Mouse (Mus musculus): ENCODE results near the gene Orc5. TPM values are rescaled to one million over a fixed set of nuclear protein-coding genes. Genes with fewer than 3 reads are reported as not detected.

Gene Orc5
- polyA plus RNA-seq, 2 experiments: 12.8 to 55.8 TPM

DNA sequence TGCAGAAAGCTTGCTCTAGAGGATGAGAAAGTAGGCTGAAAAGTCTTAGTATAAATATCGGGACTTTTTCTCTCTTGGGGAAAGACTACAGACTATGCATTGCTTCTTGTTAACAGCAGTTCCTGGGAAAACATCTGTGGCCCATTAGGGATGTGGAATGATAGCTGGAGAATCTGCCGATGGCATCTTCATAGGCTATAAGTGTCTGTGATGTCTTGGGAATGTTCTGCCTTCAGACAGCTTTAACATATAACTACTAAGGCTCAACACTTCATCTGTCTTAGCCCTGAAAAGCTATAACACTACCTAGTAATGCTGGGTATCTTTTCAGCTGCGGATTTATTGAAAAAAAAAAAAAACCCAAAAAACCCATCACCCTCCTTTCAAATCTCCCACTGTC lies 27.8 kb upstream of the Orc5 start:
- H3K27ac ChIP-seq: no peak overlapping the region
- DNase-seq (ENCODE audit: low read depth in 3 of 3, low spot score in 3 of 3) (no peak), ATAC-seq (ENCODE audit: insufficient read depth) (no peak)
- no peak overlapping the region for H3K4me2 ChIP-seq (ENCODE audit: low read depth)
- H3K27me3 ChIP-seq (ENCODE audit: control insufficient read depth, insufficient read depth, low read length): no peaks in the 10 kb centered on the region
- no peaks in the 10 kb centered on the region for H3K9me3 ChIP-seq (ENCODE audit: control insufficient read depth, low read length)
- no peak overlapping the region for H3K9ac ChIP-seq (replicated peaks)
- H3K36me3 ChIP-seq (replicated peaks; ENCODE audit: control insufficient read depth, insufficient read depth, low read depth): no peaks in the 10 kb centered on the region
- H3K4me1 ChIP-seq (replicated peaks; ENCODE audit: control insufficient read depth in 2 of 2, insufficient read depth in 2 of 2, low read length in 1 of 2): no peaks in the 10 kb centered on the region
- H3K4me3 ChIP-seq (ENCODE audit: insufficient read depth in 1 of 2, low read depth in 2 of 2, low read length in 2 of 2): no peak overlapping the region
- TF ChIP-seq CTCF (IDR thresholded peaks at IDR 0.05; ENCODE audit: low read depth): no peak
- TF ChIP-seq EP300 (IDR thresholded peaks at IDR 0.05; ENCODE audit: low read depth): no peak
- WGBS (ENCODE audit: insufficient replicate concordance): 62% methylated on average over 3 of the region's 3 CpGs

DNA sequence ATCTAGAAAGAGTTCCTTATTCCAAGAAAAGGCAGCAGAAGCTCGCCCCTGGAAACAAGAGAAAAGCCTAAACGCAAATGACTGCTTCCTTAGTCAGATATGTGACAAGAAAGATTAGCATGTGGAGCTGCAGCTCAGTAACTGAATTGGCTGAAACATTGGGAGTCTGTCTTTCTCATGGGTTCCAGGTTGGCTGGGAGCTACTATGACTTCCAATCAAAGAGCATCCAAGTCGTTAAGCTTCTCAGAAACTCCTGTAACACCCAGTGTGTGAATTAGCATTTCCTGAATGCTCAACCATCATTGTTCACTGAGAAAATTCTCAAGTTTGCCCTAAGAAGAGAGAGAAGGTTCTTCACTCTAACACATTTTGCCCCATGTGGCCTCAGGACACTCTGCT lies 24.5 kb upstream of the Orc5 start:
- Histone ChIP-seq H3K4me1 (replicated peaks; ENCODE audit: control insufficient read depth in 2 of 2, insufficient read depth in 2 of 2, low read length in 1 of 2) (no peaks in the 10 kb centered on the region), H3K4me2 (ENCODE audit: low read depth) (no peak overlapping the region), H3K9me3 (ENCODE audit: control insufficient read depth, low read length) (no peaks in the 10 kb centered on the region), H3K27ac (no peak overlapping the region), H3K27me3 (ENCODE audit: control insufficient read depth, insufficient read depth, low read length) (no peaks in the 10 kb centered on the region), H3K36me3 (replicated peaks; ENCODE audit: control insufficient read depth, insufficient read depth, low read depth) (no peaks in the 10 kb centered on the region), H3K4me3 (ENCODE audit: insufficient read depth in 1 of 2, low read depth in 2 of 2, low read length in 2 of 2) (no peak overlapping the region), H3K9ac (replicated peaks) (no peak overlapping the region)
- TF ChIP-seq CTCF (IDR thresholded peaks at IDR 0.05; ENCODE audit: low read depth): no peak
- TF ChIP-seq EP300 (IDR thresholded peaks at IDR 0.05; ENCODE audit: low read depth): no peak
- 33% methylated on average over 3 of the region's 3 CpGs for WGBS (ENCODE audit: insufficient replicate concordance)
- DNase-seq (ENCODE audit: low read depth in 3 of 3, low spot score in 3 of 3): no peak
- no peak for ATAC-seq (ENCODE audit: insufficient read depth)

DNA sequence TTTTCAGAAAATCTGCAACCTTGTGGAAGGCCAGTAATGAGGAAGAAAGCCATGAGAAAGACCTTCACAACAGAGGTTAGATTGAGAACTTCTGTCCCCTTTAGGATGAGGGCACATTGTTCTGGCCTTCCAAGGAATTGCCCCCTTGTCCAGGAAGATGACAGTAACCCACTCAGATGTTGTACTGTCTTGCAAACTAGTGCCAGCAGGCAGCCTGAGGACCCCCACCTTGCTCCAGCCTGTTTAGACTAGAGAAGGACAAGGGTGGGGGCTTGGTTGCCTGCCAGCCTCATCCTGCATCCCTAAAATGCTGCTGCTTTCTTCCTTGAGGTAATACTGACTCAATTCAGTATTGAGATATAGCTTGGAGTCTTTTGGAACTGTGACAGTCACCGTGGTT lies 23.9 kb upstream of the Orc5 start:
- H3K36me3 ChIP-seq (replicated peaks; ENCODE audit: control insufficient read depth, insufficient read depth, low read depth): no peaks in the 10 kb centered on the region
- no peaks in the 10 kb centered on the region for H3K27me3 ChIP-seq (ENCODE audit: control insufficient read depth, insufficient read depth, low read length)
- no peaks in the 10 kb centered on the region for H3K9me3 ChIP-seq (ENCODE audit: control insufficient read depth, low read length)
- TF ChIP-seq CTCF (IDR thresholded peaks at IDR 0.05; ENCODE audit: low read depth) (no peak), EP300 (IDR thresholded peaks at IDR 0.05; ENCODE audit: low read depth) (no peak)
- 23% methylated on average over 1 of the region's 1 CpGs for WGBS (ENCODE audit: insufficient replicate concordance)
- ATAC-seq (ENCODE audit: insufficient read depth) (no peak), DNase-seq (ENCODE audit: low read depth in 3 of 3, low spot score in 3 of 3) (no peak)
- H3K27ac ChIP-seq: no peak overlapping the region
- H3K9ac ChIP-seq (replicated peaks): no peak overlapping the region
- no peak overlapping the region for H3K4me2 ChIP-seq (ENCODE audit: low read depth)
- no peak overlapping the region for H3K4me3 ChIP-seq (ENCODE audit: insufficient read depth in 1 of 2, low read depth in 2 of 2, low read length in 2 of 2)
- H3K4me1 ChIP-seq (replicated peaks; ENCODE audit: control insufficient read depth in 2 of 2, insufficient read depth in 2 of 2, low read length in 1 of 2): no peaks in the 10 kb centered on the region

DNA sequence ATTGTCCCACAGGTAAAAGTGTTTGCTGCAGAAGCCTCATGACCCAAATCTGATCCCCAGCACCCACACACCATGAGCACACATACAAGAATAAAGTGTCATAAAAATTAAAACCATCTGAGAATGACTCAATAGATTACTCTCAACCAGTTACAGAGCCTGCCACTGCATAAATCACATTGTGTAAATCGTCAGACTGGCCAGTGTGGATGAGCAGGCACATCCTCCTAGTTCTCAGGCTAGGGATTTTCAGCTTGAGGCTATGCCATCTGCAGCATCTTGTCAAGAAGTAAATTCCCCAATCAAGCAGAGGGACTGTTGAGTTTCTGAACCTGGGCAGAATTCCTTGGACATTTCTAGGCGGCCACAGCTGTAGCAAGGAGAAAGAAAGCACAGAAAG lies 23.5 kb upstream of the Orc5 start:
- 41% methylated on average over 2 of the region's 2 CpGs for WGBS (ENCODE audit: insufficient replicate concordance)
- no peak for ATAC-seq (ENCODE audit: insufficient read depth)
- H3K9ac ChIP-seq (replicated peaks): no peak overlapping the region
- no peak for DNase-seq (ENCODE audit: low read depth in 3 of 3, low spot score in 3 of 3)
- H3K36me3 ChIP-seq (replicated peaks; ENCODE audit: control insufficient read depth, insufficient read depth, low read depth): no peaks in the 10 kb centered on the region
- no peaks in the 10 kb centered on the region for H3K27me3 ChIP-seq (ENCODE audit: control insufficient read depth, insufficient read depth, low read length)
- no peaks in the 10 kb centered on the region for H3K4me1 ChIP-seq (replicated peaks; ENCODE audit: control insufficient read depth in 2 of 2, insufficient read depth in 2 of 2, low read length in 1 of 2)
- TF ChIP-seq EP300 (IDR thresholded peaks at IDR 0.05; ENCODE audit: low read depth) (no peak), CTCF (IDR thresholded peaks at IDR 0.05; ENCODE audit: low read depth) (no peak)
- no peak overlapping the region for H3K4me3 ChIP-seq (ENCODE audit: insufficient read depth in 1 of 2, low read depth in 2 of 2, low read length in 2 of 2)
- no peak overlapping the region for H3K4me2 ChIP-seq (ENCODE audit: low read depth)
- H3K9me3 ChIP-seq (ENCODE audit: control insufficient read depth, low read length): no peaks in the 10 kb centered on the region
- H3K27ac ChIP-seq: no peak overlapping the region

DNA sequence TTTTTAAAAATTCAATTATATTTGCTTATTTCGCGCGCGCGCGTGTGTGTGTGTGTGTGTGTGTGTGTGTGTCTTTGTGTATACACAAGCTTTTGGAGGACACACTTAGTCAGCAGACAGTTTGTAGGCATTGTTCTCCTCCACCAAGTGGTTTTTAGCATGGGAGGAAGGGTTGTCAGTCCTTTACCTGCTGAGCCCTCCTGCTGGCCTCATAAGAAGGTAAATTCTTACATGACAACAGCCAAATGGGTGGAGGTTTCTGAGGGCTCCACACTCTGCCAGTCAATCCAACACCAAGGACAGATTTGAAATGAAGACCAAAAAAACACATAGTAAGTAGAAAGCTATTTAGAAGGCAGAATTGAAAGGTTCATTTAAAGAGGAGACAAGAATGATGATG lies 22.7 kb upstream of the Orc5 start:
- WGBS (ENCODE audit: insufficient replicate concordance): 88% methylated on average over 6 of the region's 6 CpGs
- H3K9me3 ChIP-seq (ENCODE audit: control insufficient read depth, low read length): no peaks in the 10 kb centered on the region
- no peaks in the 10 kb centered on the region for H3K4me1 ChIP-seq (replicated peaks; ENCODE audit: control insufficient read depth in 2 of 2, insufficient read depth in 2 of 2, low read length in 1 of 2)
- H3K4me2 ChIP-seq (ENCODE audit: low read depth): no peak overlapping the region
- H3K4me3 ChIP-seq (ENCODE audit: insufficient read depth in 1 of 2, low read depth in 2 of 2, low read length in 2 of 2): no peak overlapping the region
- H3K27me3 ChIP-seq (ENCODE audit: control insufficient read depth, insufficient read depth, low read length): no peaks in the 10 kb centered on the region
- no peak overlapping the region for H3K9ac ChIP-seq (replicated peaks)
- H3K36me3 ChIP-seq (replicated peaks; ENCODE audit: control insufficient read depth, insufficient read depth, low read depth): no peaks in the 10 kb centered on the region
- no peak overlapping the region for H3K27ac ChIP-seq
- DNase-seq (ENCODE audit: low read depth in 3 of 3, low spot score in 3 of 3) (no peak), ATAC-seq (ENCODE audit: insufficient read depth) (no peak)
- TF ChIP-seq EP300 (IDR thresholded peaks at IDR 0.05; ENCODE audit: low read depth) (no peak), CTCF (IDR thresholded peaks at IDR 0.05; ENCODE audit: low read depth) (no peak)
